ENCODE assay signal across 12 mouse cellular contexts in the genomic region with DNA sequence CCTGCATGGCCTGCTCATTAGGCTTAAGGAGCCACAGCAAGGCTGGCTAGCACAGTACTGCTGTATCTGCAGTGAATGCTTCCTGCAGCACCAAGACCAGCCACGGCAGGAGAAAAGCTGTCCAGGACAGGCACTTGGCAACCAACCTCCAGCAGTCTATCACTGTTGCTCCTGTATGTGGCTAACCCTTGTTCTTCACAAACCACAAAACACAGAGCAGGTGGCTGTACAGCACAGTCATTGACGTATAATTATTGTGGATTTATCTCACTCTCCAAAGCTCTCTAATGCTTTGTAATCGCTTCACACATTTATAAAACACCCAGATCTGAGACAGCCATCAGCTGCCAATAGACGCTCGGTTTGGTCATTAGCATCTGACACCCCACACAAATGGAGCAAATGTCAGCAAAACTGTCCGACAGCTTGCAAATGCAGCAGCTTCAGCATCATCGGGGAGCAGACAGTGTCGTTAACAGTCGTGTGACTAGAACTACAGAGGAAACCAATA.
DNase-seq lines count a peak whose midpoint lies in the region; ATAC-seq and TF ChIP-seq lines count a peak whose summit lies in the region.
"Had no signal": no experiment of that assay in that cellular context is flagged by ENCODE, and none has a peak within 500 bp of the region (broad histone marks: within the 10 kb centered on the region; RNA-seq: fewer than 3 reads in every experiment).

No protein-coding gene starts in this region.

- no peak for TF ChIP-seq CTCF in layer of hippocampus, adult 2 months (conservative IDR thresholded peaks at IDR 0.05)

- no peak overlapping the region for H3K4me3 ChIP-seq in embryonic facial prominence, embryonic 14.5 days (ENCODE audit: low read depth, low read length)
- no peak overlapping the region for H3K4me3 ChIP-seq in embryonic facial prominence, embryonic 10.5 days
- no peak overlapping the region for H3K4me3 ChIP-seq in layer of hippocampus, adult 2 months

- no peak overlapping the region for H3K27ac ChIP-seq in embryonic facial prominence, embryonic 14.5 days (replicated peaks; ENCODE audit: low read depth, low read length)
- no peak overlapping the region for H3K27ac ChIP-seq in embryonic facial prominence, embryonic 10.5 days (replicated peaks)
- H3K27ac ChIP-seq in layer of hippocampus, adult 2 months: no peak overlapping the region
- H3K27ac ChIP-seq: liver, embryonic 14.5 days had no signal

- 76% methylated on average over 9 of the region's 9 CpGs for WGBS in embryonic facial prominence, embryonic 14.5 days
- WGBS in embryonic facial prominence, embryonic 10.5 days: 83% methylated on average over 9 of the region's 9 CpGs

- DNase-seq in embryonic facial prominence, embryonic 14.5 days (ENCODE audit: low spot score): no peak
- DNase-seq in embryonic facial prominence, embryonic 10.5 days (ENCODE audit: low spot score): no peak
- peak; percentile 33 for DNase-seq in thymus, postnatal 0 days (ENCODE audit: low spot score)
- DNase-seq in thymus, postnatal 4 days: no peak
- DNase-seq in layer of hippocampus, adult 2 months (ENCODE audit: low spot score in 2 of 2): peak; percentile 29 to 30
- no peak for DNase-seq in kidney, postnatal 25 days
- no peak for DNase-seq in ovary, adult 18-20 months (ENCODE audit: low spot score)
- DNase-seq in spleen, adult 12 weeks (ENCODE audit: low spot score): no peak
- DNase-seq: lung, postnatal 36 days; right cerebral cortex, adult 18-20 months; thymus, postnatal 25 days had no signal

- no peaks in the 10 kb centered on the region for H3K27me3 ChIP-seq in embryonic facial prominence, embryonic 14.5 days (replicated peaks; ENCODE audit: control insufficient read depth, insufficient read depth, low read length)
- no peaks in the 10 kb centered on the region for H3K27me3 ChIP-seq in embryonic facial prominence, embryonic 10.5 days (replicated peaks; ENCODE audit: low read depth, poor library complexity, severe bottlenecking)

- no peaks in the 10 kb centered on the region for H3K9me3 ChIP-seq in embryonic facial prominence, embryonic 14.5 days (ENCODE audit: control insufficient read depth, low read length)
- H3K9me3 ChIP-seq in embryonic facial prominence, embryonic 10.5 days: no peaks in the 10 kb centered on the region

- H3K4me2 ChIP-seq in embryonic facial prominence, embryonic 14.5 days (ENCODE audit: low read depth, low read length): no peak overlapping the region

- H3K4me1 ChIP-seq in embryonic facial prominence, embryonic 14.5 days (ENCODE audit: control insufficient read depth, insufficient read depth, low read length): no peaks in the 10 kb centered on the region
- no peaks in the 10 kb centered on the region for H3K4me1 ChIP-seq in embryonic facial prominence, embryonic 10.5 days

- peak; percentile 60; the same call in 1 of the 2 replicates for ATAC-seq in embryonic facial prominence, embryonic 14.5 days (ENCODE audit: low read depth)

- H3K36me3 ChIP-seq in embryonic facial prominence, embryonic 14.5 days (ENCODE audit: control insufficient read depth, insufficient read depth, low read length): no peaks in the 10 kb centered on the region
- no peaks in the 10 kb centered on the region for H3K36me3 ChIP-seq in embryonic facial prominence, embryonic 10.5 days (replicated peaks)

- H3K9ac ChIP-seq in embryonic facial prominence, embryonic 14.5 days (ENCODE audit: low read depth, low read length): no peak overlapping the region
- H3K9ac ChIP-seq: liver, embryonic 14.5 days had no signal

Comparison
In these comparisons a context has a peak if more than half of its experiments do, and no peak if none do; other contexts are left out.
1. DNase-seq: peak in thymus, postnatal 0 days (single experiment) and layer of hippocampus, adult 2 months (2 of 2); none in embryonic facial prominence, embryonic 14.5 days (single experiment), embryonic facial prominence, embryonic 10.5 days (single experiment), thymus, postnatal 4 days (single experiment), kidney, postnatal 25 days (0 of 2), ovary, adult 18-20 months (single experiment) and spleen, adult 12 weeks (single experiment).